Mouse (Mus musculus): ENCODE data around the gene Ttf1. TPM values are rescaled to one million over a fixed set of nuclear protein-coding genes. Genes with fewer than 3 reads are reported as not detected.
"Not testable (repeated sequence)": the region's sequence is repeated elsewhere in the genome, so short reads cannot be mapped to it uniquely, and the experiment has no call there.

Ttf1 gene
- polyA plus RNA-seq, 1 experiment from 2014 or later, result 9.7 TPM

- ATAC-seq (replicated peaks; ENCODE audit: low FRiP score, low TSS enrichment, low read depth) (no peak), DNase-seq (ENCODE audit: low spot score) (no peak)
- WGBS, result 85% methylated on average over 11 of the region's 11 CpGs
- Histone ChIP-seq H3K36me3 (ENCODE audit: control insufficient read depth, insufficient read depth, low read length) (peaks cover 82% of the 10 kb centered on the region), H3K9me3 (ENCODE audit: control insufficient read depth, low read length) (no peaks in the 10 kb centered on the region), H3K4me2 (ENCODE audit: low read length) (no peak overlapping the region), H3K9ac (ENCODE audit: low read length) (no peak overlapping the region), H3K27me3 (replicated peaks; ENCODE audit: control insufficient read depth, insufficient read depth, low read length) (no peaks in the 10 kb centered on the region), H3K4me3 (ENCODE audit: low read depth, low read length) (no peak overlapping the region), H3K27ac (ENCODE audit: low read depth) (no peak overlapping the region), H3K4me1 (replicated peaks; ENCODE audit: control insufficient read depth, insufficient read depth, low read length) (no peaks in the 10 kb centered on the region)
Observed at GRCm38 (mm10) chr2:29075331-29076070, 15.4 kb downstream of the Ttf1 start.

GRCm38 (mm10) chr2:29076226-29076625 lies 16.2 kb downstream of the Ttf1 start:
- Histone ChIP-seq H3K27ac (ENCODE audit: low read depth) (no peak overlapping the region), H3K4me3 (ENCODE audit: low read depth, low read length) (no peak overlapping the region), H3K9ac (ENCODE audit: low read length) (no peak overlapping the region), H3K9me3 (ENCODE audit: control insufficient read depth, low read length) (no peaks in the 10 kb centered on the region), H3K36me3 (ENCODE audit: control insufficient read depth, insufficient read depth, low read length) (peaks cover 82% of the 10 kb centered on the region), H3K4me1 (replicated peaks; ENCODE audit: control insufficient read depth, insufficient read depth, low read length) (no peaks in the 10 kb centered on the region), H3K4me2 (ENCODE audit: low read length) (no peak overlapping the region), H3K27me3 (replicated peaks; ENCODE audit: control insufficient read depth, insufficient read depth, low read length) (no peaks in the 10 kb centered on the region)
- no peak for DNase-seq (ENCODE audit: low spot score)
- ATAC-seq (replicated peaks; ENCODE audit: low FRiP score, low TSS enrichment, low read depth), result no peak
- 85% methylated on average over 2 of the region's 2 CpGs for WGBS

GRCm38 (mm10) chr2:29081965-29082364 lies 21.9 kb downstream of the Ttf1 start:
- H3K27me3 ChIP-seq (replicated peaks; ENCODE audit: control insufficient read depth, insufficient read depth, low read length), result no peaks in the 10 kb centered on the region
- H3K4me1 ChIP-seq (replicated peaks; ENCODE audit: control insufficient read depth, insufficient read depth, low read length), result no peaks in the 10 kb centered on the region
- DNase-seq (ENCODE audit: low spot score) (no peak), ATAC-seq (replicated peaks; ENCODE audit: low FRiP score, low TSS enrichment, low read depth) (no peak)
- H3K27ac ChIP-seq (ENCODE audit: low read depth), result no peak overlapping the region
- H3K9me3 ChIP-seq (ENCODE audit: control insufficient read depth, low read length), result no peaks in the 10 kb centered on the region
- peaks cover 87% of the 10 kb centered on the region for H3K36me3 ChIP-seq (ENCODE audit: control insufficient read depth, insufficient read depth, low read length)
- no peak overlapping the region for H3K9ac ChIP-seq (ENCODE audit: low read length)
- H3K4me2 ChIP-seq (ENCODE audit: low read length), result no peak overlapping the region
- WGBS, result 62% methylated on average over 3 of the region's 3 CpGs
- H3K4me3 ChIP-seq (ENCODE audit: low read depth, low read length), result no peak overlapping the region

- no peaks in the 10 kb centered on the region for H3K4me1 ChIP-seq (replicated peaks; ENCODE audit: control insufficient read depth, insufficient read depth, low read length)
- ATAC-seq (replicated peaks; ENCODE audit: low FRiP score, low TSS enrichment, low read depth), result no peak
- no peak overlapping the region for H3K4me3 ChIP-seq (ENCODE audit: low read depth, low read length)
- no peak overlapping the region for H3K9ac ChIP-seq (ENCODE audit: low read length)
- H3K27me3 ChIP-seq (replicated peaks; ENCODE audit: control insufficient read depth, insufficient read depth, low read length), result no peaks in the 10 kb centered on the region
- H3K27ac ChIP-seq (ENCODE audit: low read depth), result no peak overlapping the region
- H3K4me2 ChIP-seq (ENCODE audit: low read length), result no peak overlapping the region
- no peak for DNase-seq (ENCODE audit: low spot score)
- no peaks in the 10 kb centered on the region for H3K9me3 ChIP-seq (ENCODE audit: control insufficient read depth, low read length)
- 95% methylated on average over 7 of the region's 7 CpGs for WGBS
- peaks cover 52% of the 10 kb centered on the region for H3K36me3 ChIP-seq (ENCODE audit: control insufficient read depth, insufficient read depth, low read length)
Observed at GRCm38 (mm10) chr2:29086026-29086425, 26.0 kb downstream of the Ttf1 start.

GRCm38 (mm10) chr2:29089276-29089675 lies 29.2 kb downstream of the Ttf1 start:
- WGBS, result 91% methylated on average over 6 of the region's 6 CpGs
- not testable (repeated sequence) for ATAC-seq (replicated peaks; ENCODE audit: low FRiP score, low TSS enrichment, low read depth); H3K9ac ChIP-seq (ENCODE audit: low read length); H3K4me3 ChIP-seq (ENCODE audit: low read depth, low read length); H3K27ac ChIP-seq (ENCODE audit: low read depth); H3K9me3 ChIP-seq (ENCODE audit: control insufficient read depth, low read length); H3K4me1 ChIP-seq (replicated peaks; ENCODE audit: control insufficient read depth, insufficient read depth, low read length); H3K4me2 ChIP-seq (ENCODE audit: low read length); H3K27me3 ChIP-seq (replicated peaks; ENCODE audit: control insufficient read depth, insufficient read depth, low read length); DNase-seq (ENCODE audit: low spot score)
- H3K36me3 ChIP-seq (ENCODE audit: control insufficient read depth, insufficient read depth, low read length), result peaks cover 24% of the 10 kb centered on the region

GRCm38 (mm10) chr2:29095674-29096073 lies 35.6 kb downstream of the Ttf1 start:
- H3K4me2 ChIP-seq (ENCODE audit: low read length), result no peak overlapping the region
- H3K9me3 ChIP-seq (ENCODE audit: control insufficient read depth, low read length), result no peaks in the 10 kb centered on the region
- H3K27me3 ChIP-seq (replicated peaks; ENCODE audit: control insufficient read depth, insufficient read depth, low read length), result no peaks in the 10 kb centered on the region
- H3K4me3 ChIP-seq (ENCODE audit: low read depth, low read length), result no peak overlapping the region
- no peaks in the 10 kb centered on the region for H3K4me1 ChIP-seq (replicated peaks; ENCODE audit: control insufficient read depth, insufficient read depth, low read length)
- 91% methylated on average over 8 of the region's 8 CpGs for WGBS
- H3K27ac ChIP-seq (ENCODE audit: low read depth), result no peak overlapping the region
- no peaks in the 10 kb centered on the region for H3K36me3 ChIP-seq (ENCODE audit: control insufficient read depth, insufficient read depth, low read length)
- ATAC-seq (replicated peaks; ENCODE audit: low FRiP score, low TSS enrichment, low read depth), result no peak
- no peak overlapping the region for H3K9ac ChIP-seq (ENCODE audit: low read length)
- no peak for DNase-seq (ENCODE audit: low spot score)

GRCm38 (mm10) chr2:29096751-29097150 lies 36.7 kb downstream of the Ttf1 start:
- H3K36me3 ChIP-seq (ENCODE audit: control insufficient read depth, insufficient read depth, low read length), result no peaks in the 10 kb centered on the region
- no peak overlapping the region for H3K27ac ChIP-seq (ENCODE audit: low read depth)
- no peaks in the 10 kb centered on the region for H3K4me1 ChIP-seq (replicated peaks; ENCODE audit: control insufficient read depth, insufficient read depth, low read length)
- no peaks in the 10 kb centered on the region for H3K9me3 ChIP-seq (ENCODE audit: control insufficient read depth, low read length)
- no peaks in the 10 kb centered on the region for H3K27me3 ChIP-seq (replicated peaks; ENCODE audit: control insufficient read depth, insufficient read depth, low read length)
- 72% methylated on average over 4 of the region's 4 CpGs for WGBS
- no peak overlapping the region for H3K4me2 ChIP-seq (ENCODE audit: low read length)
- ATAC-seq (replicated peaks; ENCODE audit: low FRiP score, low TSS enrichment, low read depth), result no peak
- DNase-seq (ENCODE audit: low spot score), result no peak
- H3K9ac ChIP-seq (ENCODE audit: low read length), result no peak overlapping the region
- no peak overlapping the region for H3K4me3 ChIP-seq (ENCODE audit: low read depth, low read length)

GRCm38 (mm10) chr2:29097465-29097864 lies 37.4 kb downstream of the Ttf1 start:
- Histone ChIP-seq H3K27ac (ENCODE audit: low read depth) (no peak overlapping the region), H3K27me3 (replicated peaks; ENCODE audit: control insufficient read depth, insufficient read depth, low read length) (no peaks in the 10 kb centered on the region), H3K4me1 (replicated peaks; ENCODE audit: control insufficient read depth, insufficient read depth, low read length) (no peaks in the 10 kb centered on the region), H3K36me3 (ENCODE audit: control insufficient read depth, insufficient read depth, low read length) (no peaks in the 10 kb centered on the region), H3K4me3 (ENCODE audit: low read depth, low read length) (no peak overlapping the region), H3K4me2 (ENCODE audit: low read length) (no peak overlapping the region), H3K9me3 (ENCODE audit: control insufficient read depth, low read length) (no peaks in the 10 kb centered on the region), H3K9ac (ENCODE audit: low read length) (no peak overlapping the region)
- DNase-seq (ENCODE audit: low spot score) (no peak), ATAC-seq (replicated peaks; ENCODE audit: low FRiP score, low TSS enrichment, low read depth) (no peak)
- 81% methylated on average over 3 of the region's 3 CpGs for WGBS

- not testable (repeated sequence) for H3K27me3 ChIP-seq (replicated peaks; ENCODE audit: control insufficient read depth, insufficient read depth, low read length); H3K27ac ChIP-seq (ENCODE audit: low read depth); H3K9me3 ChIP-seq (ENCODE audit: control insufficient read depth, low read length); H3K4me1 ChIP-seq (replicated peaks; ENCODE audit: control insufficient read depth, insufficient read depth, low read length); H3K36me3 ChIP-seq (ENCODE audit: control insufficient read depth, insufficient read depth, low read length); H3K4me3 ChIP-seq (ENCODE audit: low read depth, low read length); H3K4me2 ChIP-seq (ENCODE audit: low read length); ATAC-seq (replicated peaks; ENCODE audit: low FRiP score, low TSS enrichment, low read depth); DNase-seq (ENCODE audit: low spot score); H3K9ac ChIP-seq (ENCODE audit: low read length)
- WGBS, result 91% methylated on average over 5 of the region's 5 CpGs
Observed at GRCm38 (mm10) chr2:29097955-29098354, 37.9 kb downstream of the Ttf1 start.

All from intestine, embryonic 14.5 days (tissue).